Mouse (Mus musculus): ENCODE data around the gene Adcy9. TPM values are rescaled to one million over a fixed set of nuclear protein-coding genes. Genes with fewer than 3 reads are reported as not detected.

Adcy9 gene
- total and polyA plus RNA-seq, 2 experiments = 15.0 to 23.0 TPM

DNA sequence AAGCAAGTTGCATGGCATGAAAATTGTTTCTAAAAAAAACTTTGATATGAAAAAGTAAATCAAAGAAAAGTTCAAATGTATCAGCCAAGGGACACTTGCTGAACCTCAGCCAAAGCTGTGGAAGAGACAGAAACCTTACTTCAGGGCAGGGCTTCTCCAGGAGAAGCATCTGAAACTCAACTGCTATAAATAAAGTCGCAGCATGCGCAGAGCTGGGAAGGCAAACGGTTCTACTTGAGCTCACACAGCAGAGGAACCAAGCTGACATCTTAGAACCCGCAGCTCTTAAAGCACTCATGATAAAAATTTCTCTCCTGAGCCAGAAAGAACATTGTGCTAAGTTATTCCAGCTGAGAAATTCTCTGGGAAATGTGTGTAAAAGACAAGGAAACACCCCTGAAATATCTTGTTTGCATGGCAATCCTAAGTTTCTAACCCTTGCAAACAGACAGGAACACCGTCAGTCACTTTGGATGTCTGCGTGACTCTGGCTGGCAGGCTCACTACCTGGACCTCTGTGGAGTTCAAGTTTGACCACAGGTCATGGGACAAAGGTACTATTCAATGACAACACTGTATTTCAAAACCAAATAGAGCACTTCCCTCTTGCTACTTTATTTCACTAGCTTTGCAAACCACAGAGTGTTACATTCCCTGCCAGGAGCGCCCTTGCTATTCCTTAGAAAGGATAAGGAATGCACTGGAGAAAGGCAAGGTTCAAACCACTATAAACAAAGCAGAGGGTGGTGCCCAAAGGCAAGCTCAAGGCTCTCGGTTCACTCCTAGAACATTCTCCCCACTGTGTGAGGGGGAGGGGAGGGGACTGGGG is 15.2 kb downstream of the Adcy9 start:
- peak; percentile 98 for DNase-seq (ENCODE audit: extremely low read depth, low read depth, low spot score)
- no peak for TF ChIP-seq POLR2A (IDR thresholded peaks at IDR 0.05; ENCODE audit: extremely low read depth, insufficient read depth, low read length)
- no peak for TF ChIP-seq CTCF (IDR thresholded peaks at IDR 0.05; ENCODE audit: low read depth, low read length)
- Histone ChIP-seq H3K27me3 (ENCODE audit: control insufficient read depth, insufficient read depth, low read length) (no peaks in the 10 kb centered on the region), H3K4me3 (ENCODE audit: insufficient read depth, low read depth, low read length) (no peak overlapping the region), H3K79me2 (ENCODE audit: control insufficient read depth, insufficient read depth, low read length) (peaks cover 24% of the 10 kb centered on the region), H3K36me3 (ENCODE audit: control insufficient read depth, insufficient read depth, low read length) (no peaks in the 10 kb centered on the region), H3K27ac (replicated peaks; ENCODE audit: insufficient read depth, low read depth, low read length) (peak overlapping the region; percentile 100), H3K4me1 (ENCODE audit: control insufficient read depth, insufficient read depth, low read length) (peaks cover 27% of the 10 kb centered on the region), H3K9ac (ENCODE audit: low read depth, low read length) (peak overlapping the region; percentile 69)
- 21% methylated on average over 8 of the region's 8 CpGs for WGBS

DNA sequence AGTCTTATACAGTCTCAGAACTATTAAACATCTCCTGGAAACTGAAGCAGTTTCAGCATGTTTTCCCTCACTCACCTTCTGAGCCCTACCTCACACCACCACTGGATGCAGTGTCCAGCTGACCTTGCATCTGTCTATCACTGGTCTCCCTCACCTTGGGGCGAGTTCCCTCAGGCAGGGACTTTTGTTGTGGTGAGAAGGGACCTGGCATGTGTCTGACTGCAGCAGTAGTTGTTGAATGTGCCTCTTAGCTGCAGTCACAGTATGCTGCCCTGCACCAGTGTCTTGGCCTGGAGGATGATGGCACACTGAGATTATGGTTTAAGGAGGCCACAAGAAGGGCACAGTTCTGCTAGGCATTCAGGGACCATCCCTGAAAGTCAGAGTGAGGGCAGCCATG is 19.2 kb downstream of the Adcy9 start:
- no peaks in the 10 kb centered on the region for H3K27me3 ChIP-seq (ENCODE audit: control insufficient read depth, insufficient read depth, low read length)
- H3K79me2 ChIP-seq (ENCODE audit: control insufficient read depth, insufficient read depth, low read length) = peaks cover 30% of the 10 kb centered on the region; the same call in 1 of the 2 replicates
- H3K27ac ChIP-seq (replicated peaks; ENCODE audit: insufficient read depth, low read depth, low read length) = no peak overlapping the region
- no peak overlapping the region for H3K4me3 ChIP-seq (ENCODE audit: insufficient read depth, low read depth, low read length)
- no peak overlapping the region for H3K9ac ChIP-seq (ENCODE audit: low read depth, low read length)
- no peaks in the 10 kb centered on the region for H3K36me3 ChIP-seq (ENCODE audit: control insufficient read depth, insufficient read depth, low read length)
- no peak for DNase-seq (ENCODE audit: extremely low read depth, low read depth, low spot score)
- TF ChIP-seq POLR2A (IDR thresholded peaks at IDR 0.05; ENCODE audit: extremely low read depth, insufficient read depth, low read length) = no peak
- no peak for TF ChIP-seq CTCF (IDR thresholded peaks at IDR 0.05; ENCODE audit: low read depth, low read length)
- WGBS = 90% methylated on average over 1 of the region's 1 CpGs
- H3K4me1 ChIP-seq (ENCODE audit: control insufficient read depth, insufficient read depth, low read length) = peaks cover 33% of the 10 kb centered on the region

DNA sequence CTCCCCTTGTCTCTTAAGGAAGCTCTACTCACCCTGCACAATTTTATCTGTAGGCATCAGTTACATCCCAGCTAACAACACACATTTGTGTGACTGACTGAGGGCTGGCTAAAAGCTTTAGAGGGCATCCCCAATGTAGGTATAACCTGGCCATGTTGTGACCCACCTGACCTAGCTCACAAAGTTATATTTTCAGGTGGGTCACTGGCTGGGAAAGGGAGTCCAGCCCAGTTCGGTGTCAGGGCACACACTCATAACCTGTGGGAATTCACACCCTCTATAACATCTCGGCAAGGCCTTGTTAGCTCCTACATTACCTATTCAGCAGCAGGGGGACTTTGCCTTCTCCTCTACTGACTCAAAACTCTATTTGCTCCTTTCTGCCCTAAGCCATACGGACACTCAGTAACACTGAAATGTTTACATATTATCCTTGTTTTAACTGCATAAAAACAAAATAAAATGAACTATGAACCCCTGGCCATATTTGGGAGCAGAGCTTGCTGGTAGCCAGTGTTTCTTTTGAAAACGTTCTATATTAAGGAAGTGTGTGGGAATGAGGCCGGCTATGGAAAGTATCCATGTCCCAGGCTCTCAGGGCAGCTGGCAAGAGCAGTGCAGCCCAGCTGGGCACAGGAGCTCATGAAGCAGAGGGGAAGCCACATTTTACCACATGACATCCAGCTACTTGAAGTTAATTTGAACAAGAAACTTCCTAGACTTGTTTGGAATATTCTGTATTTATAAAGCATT is 20.7 kb downstream of the Adcy9 start:
- 28% methylated on average over 5 of the region's 5 CpGs for WGBS
- no peak overlapping the region for H3K9ac ChIP-seq (ENCODE audit: low read depth, low read length)
- H3K4me1 ChIP-seq (ENCODE audit: control insufficient read depth, insufficient read depth, low read length) = peaks cover 34% of the 10 kb centered on the region
- DNase-seq (ENCODE audit: extremely low read depth, low read depth, low spot score) = peak; percentile 78
- H3K79me2 ChIP-seq (ENCODE audit: control insufficient read depth, insufficient read depth, low read length) = peaks cover 33% of the 10 kb centered on the region; the same call in 1 of the 2 replicates
- H3K27me3 ChIP-seq (ENCODE audit: control insufficient read depth, insufficient read depth, low read length) = no peaks in the 10 kb centered on the region
- H3K4me3 ChIP-seq (ENCODE audit: insufficient read depth, low read depth, low read length) = no peak overlapping the region
- TF ChIP-seq CTCF (IDR thresholded peaks at IDR 0.05; ENCODE audit: low read depth, low read length) = no peak
- no peak for TF ChIP-seq POLR2A (IDR thresholded peaks at IDR 0.05; ENCODE audit: extremely low read depth, insufficient read depth, low read length)
- H3K36me3 ChIP-seq (ENCODE audit: control insufficient read depth, insufficient read depth, low read length) = no peaks in the 10 kb centered on the region
- peak overlapping the region; percentile 37 for H3K27ac ChIP-seq (replicated peaks; ENCODE audit: insufficient read depth, low read depth, low read length)

DNA sequence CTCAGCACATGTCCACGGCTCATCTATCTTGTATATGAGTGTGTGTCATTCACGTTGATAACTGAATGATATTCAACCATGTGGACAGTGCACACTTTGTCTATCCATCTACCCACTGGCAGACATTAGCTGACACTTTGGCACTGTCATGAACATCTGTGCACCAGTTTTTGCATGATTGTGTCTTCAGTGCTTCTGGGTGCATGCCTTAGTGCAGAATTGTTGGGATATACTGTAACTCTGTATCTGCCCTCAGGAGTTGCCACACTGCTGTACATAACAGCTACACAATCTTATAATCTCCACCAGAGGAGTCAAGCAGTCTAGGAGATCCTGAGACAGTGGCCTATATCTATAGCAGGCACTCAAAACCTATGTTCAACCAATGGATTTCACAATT is 21.5 kb downstream of the Adcy9 start:
- Histone ChIP-seq H3K27ac (replicated peaks; ENCODE audit: insufficient read depth, low read depth, low read length) (no peak overlapping the region), H3K36me3 (ENCODE audit: control insufficient read depth, insufficient read depth, low read length) (no peaks in the 10 kb centered on the region), H3K4me3 (ENCODE audit: insufficient read depth, low read depth, low read length) (no peak overlapping the region), H3K27me3 (ENCODE audit: control insufficient read depth, insufficient read depth, low read length) (no peaks in the 10 kb centered on the region), H3K4me1 (ENCODE audit: control insufficient read depth, insufficient read depth, low read length) (peaks cover 33% of the 10 kb centered on the region), H3K9ac (ENCODE audit: low read depth, low read length) (no peak overlapping the region), H3K79me2 (ENCODE audit: control insufficient read depth, insufficient read depth, low read length) (peaks cover 33% of the 10 kb centered on the region; the same call in 1 of the 2 replicates)
- TF ChIP-seq CTCF (IDR thresholded peaks at IDR 0.05; ENCODE audit: low read depth, low read length) (no peak), POLR2A (IDR thresholded peaks at IDR 0.05; ENCODE audit: extremely low read depth, insufficient read depth, low read length) (no peak)
- no peak for DNase-seq (ENCODE audit: extremely low read depth, low read depth, low spot score)
- 87% methylated on average over 2 of the region's 2 CpGs for WGBS

DNA sequence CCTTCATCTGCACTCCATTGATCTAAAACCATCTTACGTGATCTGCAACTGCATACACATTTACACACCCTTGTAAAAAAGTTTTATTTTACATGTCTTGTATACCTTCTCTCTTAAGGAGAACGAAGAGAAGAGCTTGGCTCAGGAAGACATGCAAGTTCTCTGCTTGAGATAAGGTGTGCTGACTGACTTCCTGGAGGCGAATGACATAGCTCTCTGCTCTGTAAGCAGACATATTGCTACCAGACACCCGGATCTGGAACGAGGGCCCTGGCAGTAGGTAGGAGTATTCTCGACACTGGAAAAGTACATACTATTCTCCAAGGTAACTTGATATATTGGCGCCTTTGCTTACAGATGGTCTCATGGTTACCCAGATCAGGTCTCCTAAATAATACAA is 22.7 kb downstream of the Adcy9 start:
- H3K27ac ChIP-seq (replicated peaks; ENCODE audit: insufficient read depth, low read depth, low read length) = no peak overlapping the region
- DNase-seq (ENCODE audit: extremely low read depth, low read depth, low spot score) = no peak
- 84% methylated on average over 7 of the region's 7 CpGs for WGBS
- peaks cover 31% of the 10 kb centered on the region; the same call in 1 of the 2 replicates for H3K79me2 ChIP-seq (ENCODE audit: control insufficient read depth, insufficient read depth, low read length)
- no peaks in the 10 kb centered on the region for H3K36me3 ChIP-seq (ENCODE audit: control insufficient read depth, insufficient read depth, low read length)
- H3K9ac ChIP-seq (ENCODE audit: low read depth, low read length) = no peak overlapping the region
- H3K27me3 ChIP-seq (ENCODE audit: control insufficient read depth, insufficient read depth, low read length) = no peaks in the 10 kb centered on the region
- peaks cover 31% of the 10 kb centered on the region for H3K4me1 ChIP-seq (ENCODE audit: control insufficient read depth, insufficient read depth, low read length)
- H3K4me3 ChIP-seq (ENCODE audit: insufficient read depth, low read depth, low read length) = no peak overlapping the region
- TF ChIP-seq POLR2A (IDR thresholded peaks at IDR 0.05; ENCODE audit: extremely low read depth, insufficient read depth, low read length) (no peak), CTCF (IDR thresholded peaks at IDR 0.05; ENCODE audit: low read depth, low read length) (no peak)
